Mouse (Mus musculus) embryo, embryonic 10 days (tissue): Measurements from ENCODE around the gene Aimp1.

Experiments
- DNase-seq: peaks from one replicate; pipeline ENCODE4 v3.0.0-alpha.2; 2015; ENCODE audit warnings: low spot score

The Aimp1 gene

GRCm38 (mm10) chr3:132684231-132684928, at the start of gene Aimp1:
Aimp1 (minus strand) TSS chr3:132684370.
- no peak for DNase-seq

DNA sequence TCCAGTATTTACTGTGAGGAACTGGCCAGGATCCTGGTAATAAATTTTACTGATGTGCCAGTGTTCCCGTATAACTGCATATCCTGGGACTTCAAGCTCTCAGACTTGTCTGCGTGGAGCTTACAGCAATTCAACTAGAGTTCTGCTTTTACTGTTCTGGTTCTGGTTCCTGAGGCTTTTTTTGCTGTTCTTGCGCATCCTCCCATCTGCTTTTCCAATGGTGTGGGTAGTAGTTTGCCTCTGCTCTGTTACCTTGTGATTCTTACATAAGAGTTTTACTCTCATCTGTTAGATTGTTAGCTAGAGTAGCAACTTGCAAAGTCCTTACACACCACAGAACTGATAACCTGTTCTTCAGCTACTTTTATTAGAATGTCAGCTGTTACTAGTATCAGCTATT, 40.2 kb upstream of the Aimp1 start:
- DNase-seq, result no peak

DNA sequence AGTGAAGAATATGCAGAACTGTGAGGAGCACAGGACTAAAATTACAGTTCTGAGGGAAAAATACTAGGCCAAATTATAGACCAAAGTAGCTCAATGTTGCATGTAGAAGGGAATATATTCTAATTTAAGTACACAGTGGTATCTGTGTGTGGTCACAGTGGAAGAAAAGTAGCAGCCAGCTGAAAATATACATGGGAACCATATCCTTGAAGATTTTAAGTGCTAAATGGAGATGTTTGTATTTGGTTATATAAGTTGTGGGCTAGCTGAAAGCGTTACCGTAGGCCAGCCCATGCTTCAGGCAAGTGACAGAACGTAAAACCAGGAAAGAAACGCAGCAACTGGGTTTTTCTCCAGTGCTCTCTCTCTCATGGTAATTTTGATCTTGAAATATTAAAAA, 33.1 kb upstream of the Aimp1 start:
- no peak for DNase-seq

DNA sequence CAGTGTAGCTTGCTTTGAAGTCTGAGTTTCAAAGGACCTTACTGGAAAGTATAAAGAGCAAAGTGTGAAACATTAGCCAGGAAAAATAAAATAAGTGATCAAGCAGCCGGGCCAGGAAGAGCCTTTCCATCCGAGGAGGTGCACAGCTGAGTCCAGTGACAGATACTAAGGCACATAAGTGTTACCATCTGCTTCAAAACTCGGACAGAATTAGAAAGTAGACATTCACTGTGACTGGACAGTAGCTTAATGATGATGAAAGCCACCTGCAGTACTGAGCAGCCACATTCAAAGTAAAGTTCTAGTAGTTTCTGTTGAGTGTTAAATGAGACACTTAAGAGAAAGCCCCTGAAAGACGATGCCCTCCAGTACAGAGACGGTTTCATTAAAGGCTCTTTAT, 29.7 kb upstream of the Aimp1 start:
- DNase-seq, result peak; percentile 42

- DNase-seq, result no peak
These were observed 22.8 kb upstream of the Aimp1 start for GRCm38 (mm10) chr3:132706977-132707376.

DNA sequence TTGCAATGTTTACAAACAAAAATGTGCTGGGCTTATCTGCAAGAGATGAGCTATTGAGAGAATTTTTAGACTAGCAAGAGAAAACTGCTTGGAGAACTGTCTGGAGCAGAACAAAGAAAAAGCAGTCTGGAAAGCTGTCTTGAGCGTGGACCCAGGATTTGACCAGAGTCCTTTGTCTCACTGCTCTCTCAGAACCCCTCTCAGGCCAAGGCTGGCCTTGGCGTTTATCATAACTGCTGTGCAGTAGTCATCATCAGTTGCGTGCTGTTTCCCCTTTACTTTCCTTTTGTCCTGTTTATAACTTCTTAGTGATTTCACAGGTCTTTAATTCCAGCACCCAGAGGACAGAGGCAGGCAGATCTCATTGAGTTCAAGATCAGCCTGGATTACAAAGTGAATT, 20.0 kb upstream of the Aimp1 start:
- no peak for DNase-seq

- peak; percentile 39 for DNase-seq
These were observed 17.2 kb upstream of the Aimp1 start for GRCm38 (mm10) chr3:132701368-132701767.

DNA sequence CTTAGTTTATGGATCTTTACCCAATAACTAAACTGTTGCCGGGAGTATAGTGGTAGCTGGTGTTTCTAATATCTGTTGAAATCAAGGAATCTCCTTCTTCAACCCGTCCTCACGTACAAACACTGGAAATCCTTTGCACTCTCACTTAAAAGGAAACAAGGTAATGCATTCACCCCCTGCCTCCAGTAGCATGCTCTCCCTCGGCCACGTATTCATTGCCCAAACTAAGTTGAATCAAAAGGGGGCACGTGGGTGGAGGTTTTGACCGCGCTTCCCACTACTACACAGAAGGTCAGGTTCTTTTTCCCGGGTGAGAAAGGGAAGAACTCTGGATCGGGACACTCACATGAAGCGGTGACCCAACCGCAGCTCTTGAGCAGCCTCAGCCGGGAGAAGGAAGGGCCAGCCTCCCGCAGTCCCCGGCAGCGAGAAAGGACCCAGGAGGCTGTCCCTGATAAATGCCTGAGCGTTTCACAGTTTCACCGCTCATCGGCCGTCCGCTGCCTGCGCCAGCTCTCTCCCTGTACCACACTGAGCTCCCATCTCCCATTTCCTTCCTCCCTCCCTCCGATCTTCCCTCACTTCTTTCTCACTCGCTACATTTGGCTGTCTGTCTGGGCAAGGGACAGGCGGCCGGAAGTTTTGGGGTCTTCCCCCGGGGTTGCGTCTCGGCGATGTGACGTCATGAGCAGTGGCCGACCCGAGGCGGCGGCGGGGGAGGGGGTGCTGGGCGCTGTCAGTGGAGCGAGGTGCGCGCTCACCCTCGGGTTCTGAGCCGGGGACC, 531 bp downstream of the Aimp1 start, which contains the start of gene Tbck:
Gene Tbck (plus strand): TSS at position 698 of the 784 bp plus-strand sequence.
- DNase-seq, result peak; percentile 94

GRCm38 (mm10) chr3:132677494-132677893, 6.7 kb downstream of the Aimp1 start:
- no peak for DNase-seq

DNA sequence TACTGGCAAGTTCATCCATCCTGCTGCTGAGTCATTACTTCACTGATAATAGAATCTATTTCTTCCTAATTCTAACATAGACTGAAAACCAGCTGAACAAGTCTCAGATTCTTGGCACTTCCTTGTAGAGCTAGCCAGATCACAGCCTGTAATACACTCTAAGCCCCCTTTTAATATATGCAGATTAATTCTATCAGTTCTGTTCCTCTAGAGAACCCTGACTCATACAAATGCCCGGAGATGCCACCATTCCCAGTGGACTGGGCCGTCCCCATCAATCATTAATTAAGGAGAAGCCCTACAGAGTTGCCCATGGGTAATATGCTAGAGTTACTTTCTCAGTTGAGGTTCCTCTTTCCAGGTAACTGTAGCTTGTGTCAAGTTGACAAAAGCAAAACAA, 28.2 kb downstream of the Aimp1 start:
- no peak for DNase-seq

DNA sequence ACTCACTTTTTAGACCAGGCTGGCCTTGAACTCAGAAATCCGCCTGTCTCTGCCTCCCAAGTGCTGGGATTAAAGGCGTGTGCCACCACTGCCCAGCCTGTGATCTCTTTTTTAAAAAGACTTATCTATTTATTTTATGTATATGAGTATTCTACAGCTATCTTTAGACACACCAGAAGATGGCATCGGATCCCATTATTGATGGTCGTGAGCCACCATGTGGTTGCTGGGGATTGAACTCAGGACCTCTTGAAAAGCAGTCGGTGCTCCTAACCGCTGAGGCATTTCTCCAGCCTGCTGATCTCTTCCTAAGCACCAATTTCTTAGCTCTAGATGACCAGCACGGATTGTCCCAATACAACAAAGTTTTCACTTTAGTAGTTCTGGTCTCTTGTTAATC, 30.2 kb downstream of the Aimp1 start:
- no peak for DNase-seq

GRCm38 (mm10) chr3:132651776-132652175, 32.4 kb downstream of the Aimp1 start:
- no peak for DNase-seq

DNA sequence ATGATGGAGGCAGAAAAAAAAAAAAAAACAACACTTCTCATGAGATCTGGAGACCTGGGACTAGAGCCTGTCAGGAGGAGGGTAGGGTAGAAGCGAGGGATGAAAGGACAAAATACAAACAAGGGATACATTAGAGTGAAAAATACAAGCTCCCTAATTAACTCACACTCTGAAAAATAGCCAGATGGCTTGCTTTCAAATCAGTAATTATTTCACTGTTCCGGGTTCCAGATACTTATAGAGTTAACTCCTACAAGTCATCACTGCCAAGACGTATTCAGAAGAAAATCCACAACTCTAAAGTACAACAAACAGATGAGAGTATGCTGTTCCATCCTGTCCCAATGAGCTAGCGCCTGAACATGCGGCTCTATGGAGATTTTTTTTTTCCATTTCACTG, 34.0 kb downstream of the Aimp1 start:
- DNase-seq, result no peak

- no peak for DNase-seq
These were observed 34.8 kb downstream of the Aimp1 start for GRCm38 (mm10) chr3:132649368-132649767.

DNA sequence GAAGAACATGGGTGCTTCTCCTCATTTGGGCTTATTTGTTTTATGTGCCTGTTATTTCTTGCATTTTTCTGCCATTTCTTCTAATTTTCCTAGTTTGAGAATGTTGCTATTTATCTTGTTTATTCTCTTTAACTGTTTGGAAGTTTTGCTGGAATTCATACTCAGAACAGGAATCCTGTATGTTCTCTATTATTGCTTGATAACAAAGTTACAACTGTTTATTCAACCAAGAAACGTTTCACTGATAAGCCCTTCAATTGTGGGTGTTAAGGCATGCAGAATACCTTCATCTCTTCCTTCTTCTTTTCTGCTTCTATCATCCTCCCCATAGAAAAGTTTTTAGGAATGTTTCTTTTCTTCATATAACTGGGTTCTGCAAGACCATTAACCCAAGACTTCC, 37.4 kb downstream of the Aimp1 start:
- no peak for DNase-seq

GRCm38 (mm10) chr3:132644071-132644470, 40.1 kb downstream of the Aimp1 start:
- DNase-seq, result no peak

GRCm38 (mm10) chr3:132637080-132637479, 47.1 kb downstream of the Aimp1 start:
- DNase-seq, result no peak

DNA sequence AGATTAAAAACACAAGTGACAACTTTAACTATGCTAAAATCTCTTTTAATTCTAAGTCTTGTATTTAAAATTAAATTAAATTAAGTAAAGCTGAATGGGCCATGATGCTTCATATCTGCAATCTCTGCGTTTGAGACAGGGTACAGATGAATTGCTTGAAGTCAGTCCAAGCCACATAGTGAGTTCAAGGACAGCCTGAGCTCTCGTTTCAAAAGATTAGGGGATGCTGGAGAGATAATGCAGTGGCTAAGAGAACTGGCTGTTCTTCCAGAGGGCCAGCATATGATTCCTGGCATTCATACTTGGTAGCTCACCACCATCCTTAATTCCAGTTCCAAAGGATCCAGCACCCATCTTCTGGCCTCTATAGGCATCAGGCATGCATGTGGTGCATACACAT, 50.9 kb downstream of the Aimp1 start:
- DNase-seq, result no peak

DNA sequence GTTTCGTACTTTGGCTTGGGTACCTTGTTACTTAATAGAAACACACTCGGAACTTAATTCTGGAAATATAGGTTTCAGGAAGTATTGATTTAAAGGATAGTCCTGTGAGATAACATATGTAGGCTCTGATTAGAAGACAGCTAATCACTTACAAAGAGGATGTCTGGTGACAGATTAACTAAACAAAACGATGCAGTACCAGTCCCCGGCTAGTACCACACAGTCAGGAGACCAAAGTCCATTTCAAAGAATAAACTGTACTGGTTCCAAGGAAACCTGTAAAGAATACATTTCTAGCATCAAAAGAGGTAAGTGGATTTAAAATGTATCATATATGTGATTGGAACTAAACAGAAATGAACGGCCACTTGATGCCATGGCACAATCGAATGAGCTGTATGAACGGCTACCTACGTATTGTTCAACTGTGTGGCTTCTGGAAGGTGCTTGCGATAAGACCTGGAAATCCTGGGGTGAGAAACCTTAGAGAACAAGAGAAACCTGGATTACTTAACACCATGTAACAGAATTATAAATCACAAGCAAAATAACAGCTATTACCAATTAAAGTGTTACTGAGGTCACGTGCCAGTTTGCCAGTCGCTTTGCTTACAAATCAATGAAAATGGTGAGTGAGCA, 54.5 kb downstream of the Aimp1 start, which contains the start of gene Gimd1:
Gene Gimd1 (plus strand): TSS at position 220 of the 639 bp plus-strand sequence.
- no peak for DNase-seq

DNA sequence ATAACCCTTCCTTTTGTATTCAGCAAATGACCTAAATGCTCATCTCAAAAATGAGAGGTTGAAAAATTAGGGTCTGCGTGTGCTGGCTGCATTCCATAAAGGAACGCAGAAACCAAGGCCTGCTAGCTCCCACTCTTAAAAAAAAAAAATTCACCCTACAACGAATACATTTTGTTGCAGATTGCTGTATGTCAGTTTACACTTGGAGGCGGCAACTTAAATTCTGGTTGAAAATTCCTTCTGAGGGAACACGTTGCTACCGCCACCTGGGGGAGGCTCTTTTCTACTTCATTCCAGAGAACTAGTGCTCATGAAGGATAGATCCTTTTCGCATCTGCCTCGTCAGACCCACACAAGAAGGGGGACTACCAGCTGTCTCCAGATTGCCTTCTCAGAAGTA, 55.4 kb downstream of the Aimp1 start:
- no peak for DNase-seq
